Mouse (Mus musculus) induced T-regulatory cell, adult 2 months (primary cell): ENCODE data around the gene Zbtb8a.
"Not testable (repeated sequence)": the region's sequence is repeated elsewhere in the genome, so short reads cannot be mapped to it uniquely, and the experiment has no call there.

Experiments
- DNase-seq: peaks from one replicate; pipeline ENCODE4 v3.0.0-alpha.2; 2012; ENCODE audit warnings: low read depth

The Zbtb8a gene

DNA sequence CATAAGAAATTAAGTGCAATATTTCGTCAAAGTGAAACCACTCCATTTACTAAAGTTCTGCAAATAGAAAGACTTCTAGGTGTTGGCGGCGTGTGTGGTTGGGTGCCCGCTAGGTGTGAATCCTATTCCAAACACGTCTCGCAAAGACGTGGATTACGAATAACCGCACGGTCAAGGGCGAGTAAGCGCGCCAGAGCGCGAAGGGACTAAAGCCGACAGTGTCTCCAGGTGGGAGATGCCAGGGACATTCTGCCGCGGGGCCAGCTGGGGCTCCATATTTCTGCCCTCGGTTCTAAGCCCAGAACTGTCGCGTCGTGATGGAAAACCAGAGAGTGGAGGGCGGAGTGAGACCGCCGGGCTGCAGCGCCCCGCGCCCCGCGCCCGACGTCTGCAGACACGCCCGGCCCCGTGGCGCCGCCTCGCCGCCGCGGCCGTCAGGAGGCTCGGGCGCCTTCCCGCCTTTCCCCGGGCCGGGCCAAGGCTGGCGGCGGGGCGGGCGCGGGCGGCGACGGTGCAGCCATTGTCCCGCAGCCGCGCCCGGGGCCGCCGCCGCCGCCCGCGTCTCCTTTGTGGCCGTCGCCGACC is 863 bp downstream of the Zbtb8a start:
- DNase-seq, result peak; percentile 69

DNA sequence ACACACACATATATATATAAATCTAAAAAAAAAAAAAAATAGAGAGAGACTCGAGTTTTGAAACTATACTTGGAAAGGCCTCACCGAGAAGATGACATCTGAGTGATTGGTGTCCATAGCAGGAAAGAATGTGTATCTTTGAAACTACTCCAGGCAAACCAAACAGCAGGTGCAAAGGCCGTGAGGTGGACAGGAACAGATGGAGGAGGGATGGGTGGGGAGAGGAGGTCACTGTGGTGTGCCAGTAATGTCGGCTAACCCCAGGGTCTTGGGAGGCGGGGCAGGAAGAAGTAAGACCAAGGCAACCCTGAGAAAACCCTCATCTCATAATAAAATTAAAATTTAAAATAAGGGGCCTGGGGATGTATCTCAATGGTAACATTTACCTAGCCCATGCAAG is 2.1 kb downstream of the Zbtb8a start:
- no peak for DNase-seq

DNA sequence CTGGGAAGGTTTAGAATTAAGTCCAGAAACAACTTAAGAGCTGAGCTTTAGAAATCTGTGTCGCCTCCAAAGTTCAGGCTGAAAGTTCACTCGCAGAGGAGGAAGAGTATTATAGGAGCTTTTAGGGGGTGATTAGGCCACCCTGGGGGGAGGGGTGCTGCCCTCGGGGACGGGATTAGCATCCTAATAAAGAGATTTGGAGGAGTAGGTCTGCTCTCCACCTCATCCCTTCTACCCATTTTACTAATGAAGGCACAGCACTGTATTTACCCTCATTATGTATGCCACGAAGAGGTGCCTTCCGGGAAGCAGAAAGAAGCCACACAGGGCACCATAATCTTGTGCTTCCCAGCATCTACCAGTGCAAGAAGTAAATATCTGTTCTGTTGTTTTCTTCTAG is 2.9 kb downstream of the Zbtb8a start:
- no peak for DNase-seq

DNA sequence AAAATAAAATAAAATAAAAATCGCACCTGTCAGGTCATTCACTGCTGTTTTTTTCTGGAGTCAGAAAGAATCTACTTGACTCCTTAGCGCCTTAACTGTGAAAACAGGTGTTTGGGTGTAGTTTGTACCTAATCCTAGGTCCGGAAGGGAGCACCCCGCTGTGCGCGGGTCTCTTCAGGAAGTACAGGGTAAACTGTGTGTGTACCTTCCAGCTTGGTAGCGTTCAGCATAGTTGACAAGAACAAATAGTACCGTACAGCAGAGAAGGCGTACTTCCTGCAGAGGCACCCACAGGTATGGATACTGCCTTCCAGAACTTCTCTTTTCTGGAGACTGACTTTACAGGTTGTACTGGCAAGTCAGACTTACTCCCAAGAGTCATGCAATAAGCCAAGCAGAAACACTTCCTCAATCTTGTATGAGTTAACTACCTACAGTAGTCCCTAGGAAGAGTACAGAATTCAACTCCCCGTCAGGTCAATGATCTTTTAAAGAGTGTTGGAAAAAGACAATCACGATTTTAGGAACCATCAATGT is 3.6 kb downstream of the Zbtb8a start:
- no peak for DNase-seq

DNA sequence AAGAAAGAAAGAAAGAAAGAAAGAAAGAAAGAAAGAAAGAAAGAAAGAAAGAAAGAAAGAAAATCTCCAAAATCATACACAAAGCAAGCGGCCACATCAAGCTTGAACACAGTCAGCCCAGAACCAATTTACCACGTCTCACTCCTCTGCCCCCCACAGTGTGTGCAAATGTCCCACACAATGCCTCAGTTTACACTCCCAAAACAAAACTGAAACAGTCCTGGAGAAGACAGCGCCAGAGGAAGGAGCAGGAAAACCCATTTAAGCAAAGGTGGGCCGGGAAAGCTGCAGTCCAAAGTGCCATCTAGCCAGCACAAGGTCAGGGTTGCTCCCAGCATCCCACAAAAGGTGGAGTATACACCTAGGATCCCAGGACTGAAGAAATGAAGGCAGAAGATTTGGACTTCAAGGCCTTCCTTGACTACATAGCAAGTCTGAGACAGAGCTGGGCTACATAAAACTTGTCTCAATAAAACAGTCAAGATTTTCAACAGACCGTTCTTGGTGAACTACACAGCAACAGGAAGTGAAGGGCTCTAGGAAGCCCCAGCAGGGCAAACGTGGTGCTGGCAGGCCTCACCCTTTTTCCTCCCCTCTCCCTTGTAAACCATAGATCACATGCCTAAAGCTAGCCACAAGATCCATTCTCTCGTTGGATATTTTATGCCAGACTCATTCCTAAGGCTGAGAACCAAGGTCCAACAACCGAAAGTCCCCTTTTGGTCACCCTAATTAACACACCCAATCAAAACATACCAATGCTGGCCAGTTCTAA is 4.5 kb downstream of the Zbtb8a start:
- peak; percentile 48 for DNase-seq

DNA sequence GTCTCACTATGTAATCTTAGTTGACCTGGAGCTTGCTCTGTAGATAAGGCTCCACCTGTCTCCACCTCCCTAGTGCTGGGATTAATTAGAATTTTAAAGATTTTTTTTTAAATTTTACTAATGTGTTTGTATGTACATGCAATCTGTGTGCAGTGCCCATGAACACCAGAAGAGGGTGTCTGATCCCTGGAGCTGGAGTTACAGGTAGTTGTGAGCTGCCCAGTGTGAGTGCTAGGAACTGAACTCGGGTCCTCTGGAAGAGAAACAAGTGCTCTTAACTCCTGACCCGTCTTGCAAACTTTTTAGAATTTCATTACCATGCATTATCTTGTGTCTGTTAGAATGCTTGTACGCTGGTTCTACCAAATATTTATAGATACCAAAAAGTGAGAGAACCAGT is 6.5 kb downstream of the Zbtb8a start:
- DNase-seq, result no peak

DNA sequence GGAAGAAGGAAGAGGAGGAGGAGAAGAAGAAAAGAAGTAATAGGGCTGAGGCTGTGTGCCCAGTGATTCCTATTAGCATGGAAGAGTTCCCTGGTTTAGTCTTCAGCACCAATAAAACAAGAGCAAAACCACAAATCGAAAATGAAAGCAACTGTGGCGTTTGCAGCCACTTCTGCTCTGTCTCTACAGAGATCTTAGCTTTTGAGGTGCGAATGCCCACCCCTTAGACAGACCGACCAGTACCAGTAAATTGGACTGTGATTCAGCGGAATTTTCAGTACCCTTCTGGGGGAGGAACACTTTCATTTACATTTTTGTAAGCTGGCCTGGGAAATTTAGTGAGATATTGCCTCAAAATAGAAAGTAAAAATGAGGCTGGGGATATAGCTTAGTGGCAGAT is 12.7 kb downstream of the Zbtb8a start:
- peak; percentile 89 for DNase-seq

DNA sequence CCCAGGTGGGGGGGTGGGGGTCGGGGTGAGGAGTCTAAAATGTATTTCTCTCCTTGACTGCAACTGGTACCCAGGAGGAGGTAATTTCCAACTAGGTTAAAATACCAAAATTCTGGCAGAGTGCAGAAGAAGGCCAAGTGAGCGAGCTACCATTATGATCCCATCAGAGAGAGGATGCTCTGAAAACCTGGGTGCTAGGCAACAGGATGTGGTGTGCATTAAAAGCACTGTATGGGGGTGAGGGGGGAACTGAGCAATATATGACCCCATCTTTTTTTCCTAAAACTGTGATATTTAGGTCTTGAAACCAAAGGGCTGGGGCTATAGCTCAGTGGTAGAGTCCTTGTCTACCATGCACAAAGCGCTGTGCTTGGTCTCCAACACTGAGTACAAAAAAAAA is 13.5 kb downstream of the Zbtb8a start:
- peak; percentile 47 for DNase-seq

DNA sequence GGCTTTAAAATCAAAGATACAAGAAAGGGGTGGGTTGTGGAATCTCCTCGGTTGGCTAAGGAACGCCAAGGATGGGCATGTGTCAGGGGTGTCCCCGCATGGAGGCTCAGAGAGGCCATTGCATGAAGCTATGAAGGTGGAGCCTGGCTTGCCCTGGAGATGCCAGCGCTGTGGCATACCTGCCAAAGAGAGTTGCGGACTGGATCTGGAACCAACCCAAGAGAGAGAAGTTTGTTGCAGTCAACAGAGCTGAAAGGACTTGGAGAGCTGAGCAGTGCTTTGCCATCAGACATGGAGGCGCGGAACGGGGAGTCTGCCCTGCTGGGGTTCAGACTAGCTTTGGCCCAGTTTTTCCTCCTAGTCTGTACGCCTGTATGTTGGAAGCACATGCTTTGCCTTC is 14.5 kb downstream of the Zbtb8a start:
- DNase-seq, result no peak

DNA sequence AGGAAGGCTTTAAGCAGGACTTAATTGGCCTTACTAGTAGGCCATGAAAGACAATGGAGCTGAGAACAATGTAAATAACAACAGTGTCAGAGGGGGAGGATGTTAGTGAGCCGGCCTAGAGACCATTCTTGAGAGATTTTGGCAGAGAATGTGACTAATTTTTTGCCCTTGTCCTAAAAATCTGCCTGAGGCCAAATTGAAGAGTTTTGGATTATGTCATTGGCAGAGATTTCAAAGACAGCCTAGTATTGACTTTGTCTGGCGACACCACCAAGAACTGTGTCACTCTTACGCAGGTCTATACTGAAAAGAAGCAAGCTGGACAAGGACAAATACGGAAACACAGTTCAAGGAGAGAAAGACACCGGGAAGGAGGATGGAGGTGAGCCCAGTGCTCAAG is 15.1 kb downstream of the Zbtb8a start:
- no peak for DNase-seq

DNA sequence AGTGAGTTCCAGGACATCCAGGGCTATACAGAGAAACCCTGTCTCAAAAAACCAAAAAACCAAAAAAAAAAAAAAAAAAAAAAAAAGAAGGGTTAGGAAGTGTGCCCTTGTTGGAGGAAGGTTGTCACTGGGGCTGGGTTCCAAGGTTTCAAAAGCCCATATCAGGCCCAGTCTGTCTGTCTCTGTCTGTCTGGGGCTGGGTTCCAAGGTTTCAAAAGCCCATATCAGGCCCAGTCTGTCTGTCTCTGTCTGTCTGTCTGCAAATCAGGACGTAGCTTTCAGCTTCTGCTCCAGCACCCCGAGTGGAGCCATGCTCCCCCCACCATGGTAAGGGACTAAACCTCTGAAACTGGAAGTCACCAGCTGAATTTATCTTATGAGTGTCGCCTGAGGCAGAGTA is 15.7 kb downstream of the Zbtb8a start:
- not testable (repeated sequence) for DNase-seq

DNA sequence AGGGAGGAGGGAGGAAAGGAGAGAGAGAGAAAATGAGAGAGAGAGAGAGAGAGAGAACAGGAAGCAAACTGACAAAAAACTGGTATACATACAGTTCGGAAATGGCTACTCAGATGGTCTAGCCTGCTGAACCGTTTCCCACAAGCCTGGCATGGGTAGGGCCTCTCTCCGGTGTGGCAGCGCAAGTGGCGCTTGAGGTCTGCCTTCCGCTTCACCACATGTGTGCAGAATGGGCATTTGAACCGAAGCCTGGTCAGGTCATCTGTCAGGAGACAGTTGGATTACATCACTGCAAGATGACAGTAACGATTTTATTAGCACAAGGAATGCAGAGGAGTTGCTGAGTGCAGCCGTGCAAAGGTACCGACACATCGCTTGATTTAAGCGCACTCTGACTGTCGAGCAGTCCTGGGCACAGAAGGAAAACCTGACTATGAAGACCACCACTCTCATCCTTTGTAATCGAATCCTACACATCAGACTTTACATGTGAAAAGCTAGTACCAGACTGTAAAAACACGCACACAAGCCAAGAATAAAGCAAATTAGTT is 20.2 kb downstream of the Zbtb8a start:
- DNase-seq, result no peak

DNA sequence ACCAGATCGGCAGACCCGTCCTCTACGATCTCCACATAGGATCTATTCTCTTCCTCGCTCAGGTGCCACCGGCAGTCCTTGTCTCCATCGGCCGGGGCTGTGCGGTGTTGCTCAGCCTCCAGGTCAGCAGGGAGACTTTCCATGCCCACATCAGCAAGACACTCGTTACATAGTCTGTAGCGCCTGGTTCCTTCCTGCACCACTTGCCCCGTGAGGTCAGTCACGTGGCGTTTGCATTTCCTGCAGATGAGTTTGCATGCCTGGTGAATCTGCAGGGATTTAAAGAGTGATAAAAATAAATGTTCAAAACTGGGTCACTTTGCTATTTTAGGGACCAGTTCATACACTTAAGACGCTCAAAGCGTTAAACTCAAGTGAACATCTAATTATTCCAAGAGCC is 23.7 kb downstream of the Zbtb8a start:
- DNase-seq, result no peak

DNA sequence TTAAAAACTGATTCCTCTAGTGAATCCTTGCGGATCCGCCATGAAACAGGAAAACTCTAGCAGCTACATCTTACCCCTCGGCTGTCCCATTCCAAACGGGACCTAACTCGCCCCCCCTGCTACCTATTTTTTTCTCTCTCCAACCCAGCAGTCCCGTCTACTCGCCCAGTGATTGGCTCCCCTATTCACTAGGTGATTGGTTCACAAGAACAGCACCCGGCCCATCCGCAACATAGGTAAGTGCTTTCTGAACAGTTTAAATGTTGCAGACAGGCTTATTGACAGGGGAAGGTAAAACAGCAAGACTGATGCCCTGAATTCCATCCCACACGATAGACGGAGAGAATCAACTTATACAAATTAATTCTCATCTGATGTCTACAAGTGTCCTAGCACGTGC is 24.7 kb downstream of the Zbtb8a start:
- DNase-seq, result no peak

DNA sequence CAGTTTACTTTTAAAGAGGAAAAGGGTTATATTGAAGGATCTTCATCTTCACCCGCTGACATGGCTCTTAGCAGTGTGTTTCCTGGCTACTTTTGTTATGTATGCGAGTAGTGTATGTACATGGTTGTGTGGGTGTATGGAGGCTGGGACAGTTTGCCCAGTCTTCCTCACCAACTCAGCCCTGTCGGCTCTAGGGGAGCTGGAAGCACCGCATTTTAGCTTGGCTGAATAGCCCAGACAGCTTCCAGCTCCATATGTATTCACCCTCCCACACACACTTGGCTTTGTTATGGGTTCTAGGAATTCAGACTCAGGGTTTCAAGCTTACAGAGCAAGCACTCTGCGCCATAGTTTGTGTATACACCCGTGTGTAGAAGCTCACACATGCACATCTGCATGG is 26.8 kb downstream of the Zbtb8a start:
- no peak for DNase-seq

DNA sequence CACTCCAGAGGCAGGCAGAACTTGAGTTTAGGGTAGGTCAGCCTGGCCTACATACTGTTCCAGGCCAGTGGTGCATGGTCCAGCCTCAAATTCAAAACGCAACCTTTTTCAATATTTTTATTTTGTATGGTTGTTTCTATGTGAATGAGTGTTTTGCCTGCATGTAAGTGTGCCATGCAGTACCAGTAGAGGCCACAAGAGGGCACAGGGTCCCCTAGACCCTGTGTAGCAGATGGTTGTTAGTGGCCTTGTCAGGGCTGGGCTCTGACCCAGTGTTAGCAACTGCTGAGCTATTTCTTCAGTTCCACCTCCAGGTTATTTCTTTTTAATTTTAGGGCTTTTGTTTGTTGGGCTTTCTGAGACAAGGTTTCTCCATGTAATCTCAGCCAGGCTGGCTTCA is 27.3 kb downstream of the Zbtb8a start:
- peak; percentile 90 for DNase-seq

DNA sequence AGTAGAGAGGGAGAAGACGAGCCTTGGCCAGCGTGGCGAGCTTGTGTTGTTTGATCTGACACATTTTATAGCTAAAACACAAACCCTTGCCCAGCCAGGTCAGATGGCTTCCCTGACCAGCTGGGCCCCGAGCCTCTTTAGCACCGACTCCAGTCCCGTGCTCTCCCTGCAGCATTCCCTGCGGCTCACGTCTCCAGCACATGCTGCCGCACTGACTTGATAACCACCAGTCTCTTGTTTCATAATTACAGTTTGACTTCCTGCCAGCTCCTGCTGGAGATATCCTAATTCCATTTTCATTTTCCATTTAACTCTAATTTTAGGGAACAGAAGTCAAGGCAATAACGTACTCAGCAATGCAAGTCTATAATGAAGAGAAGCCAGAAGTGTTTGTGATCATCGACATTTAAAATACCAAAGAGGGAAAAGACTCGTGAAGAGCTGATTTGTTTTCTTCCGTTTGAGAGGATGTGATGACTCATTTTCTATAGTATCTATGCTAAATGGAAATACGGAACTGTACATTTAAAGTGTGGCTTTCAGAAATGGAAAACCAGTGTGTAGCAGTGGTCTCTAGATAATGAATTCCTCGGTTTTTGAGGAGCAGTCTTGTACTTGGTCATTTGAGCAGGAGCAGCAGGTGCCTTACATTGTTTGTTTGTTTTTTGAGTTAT is 31.3 kb downstream of the Zbtb8a start:
- no peak for DNase-seq

DNA sequence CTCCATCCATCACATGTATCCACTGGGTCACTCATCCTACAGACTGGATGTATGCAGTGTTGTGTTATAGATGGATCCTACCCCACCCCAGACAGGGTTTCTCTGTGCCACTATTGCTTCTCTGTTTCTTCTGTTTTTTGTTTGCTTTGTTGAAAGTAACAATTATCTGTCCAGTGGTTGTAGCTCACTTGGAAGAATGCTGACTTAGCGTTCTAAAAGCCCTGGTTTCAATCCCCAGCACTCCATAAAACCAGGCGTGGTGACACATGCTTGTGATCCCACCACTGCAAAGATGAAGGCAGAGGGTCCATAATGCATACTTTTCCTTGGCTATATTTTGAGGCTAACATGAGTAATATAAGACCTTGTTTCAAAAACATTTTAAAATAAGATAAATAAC is 35.2 kb downstream of the Zbtb8a start:
- DNase-seq, result no peak

DNA sequence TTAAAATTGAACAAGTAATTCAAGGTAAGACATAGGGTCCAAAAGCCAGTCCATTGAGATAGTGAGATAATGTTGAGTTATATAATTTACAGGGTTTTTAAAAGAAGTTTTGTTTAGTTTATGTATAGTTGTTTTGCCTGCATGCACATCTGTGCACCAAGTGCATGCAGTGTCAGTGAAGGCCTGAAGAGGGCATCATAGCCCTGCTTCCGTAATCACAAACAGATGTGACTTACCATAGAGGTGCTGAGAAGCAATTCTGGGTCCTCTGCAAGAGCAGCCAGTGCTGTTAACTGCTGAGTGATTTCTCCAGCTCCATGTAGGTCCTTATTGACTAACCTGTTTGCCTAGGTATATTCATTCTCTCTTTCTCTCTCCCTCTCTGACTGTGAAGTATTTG is 36.0 kb downstream of the Zbtb8a start:
- peak; percentile 41 for DNase-seq

DNA sequence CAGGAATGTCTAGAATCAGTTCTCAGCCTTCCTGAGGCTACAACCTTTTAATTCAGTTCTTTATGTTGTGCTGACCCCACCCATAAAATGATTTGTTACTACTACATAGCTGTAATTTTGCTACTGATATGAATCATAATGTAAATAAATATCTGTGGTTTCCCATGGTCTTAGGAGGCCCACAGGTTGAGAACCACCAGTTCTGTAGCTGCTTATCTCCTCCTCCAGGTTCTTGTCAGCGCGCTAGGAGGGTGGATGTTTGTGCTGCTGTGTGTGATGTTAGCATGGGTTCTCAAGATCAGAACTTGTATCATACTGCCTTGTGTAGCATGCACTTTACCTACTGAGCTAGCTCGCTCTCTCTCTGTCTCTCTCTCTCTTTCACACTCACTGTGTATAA is 38.2 kb downstream of the Zbtb8a start:
- no peak for DNase-seq

DNA sequence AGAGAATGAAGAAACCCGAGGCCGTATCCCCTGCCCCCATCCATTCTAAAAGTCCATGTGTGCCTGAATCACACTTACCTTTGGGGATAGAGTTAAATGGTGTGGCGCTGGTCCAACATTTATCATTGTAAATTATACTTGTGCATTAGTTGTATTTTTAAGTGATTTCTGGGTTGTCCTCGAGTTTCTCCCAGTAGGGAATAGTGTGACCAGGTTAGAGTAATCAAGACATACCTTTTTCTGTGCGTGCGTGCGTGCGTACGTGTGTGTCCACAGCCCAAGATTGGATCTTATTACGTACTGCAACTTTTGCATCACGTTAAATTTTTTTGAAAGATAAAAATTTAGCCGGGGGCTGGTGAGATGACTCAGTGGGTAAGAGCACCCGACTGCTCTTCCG is 41.6 kb downstream of the Zbtb8a start:
- DNase-seq, result peak; percentile 69

DNA sequence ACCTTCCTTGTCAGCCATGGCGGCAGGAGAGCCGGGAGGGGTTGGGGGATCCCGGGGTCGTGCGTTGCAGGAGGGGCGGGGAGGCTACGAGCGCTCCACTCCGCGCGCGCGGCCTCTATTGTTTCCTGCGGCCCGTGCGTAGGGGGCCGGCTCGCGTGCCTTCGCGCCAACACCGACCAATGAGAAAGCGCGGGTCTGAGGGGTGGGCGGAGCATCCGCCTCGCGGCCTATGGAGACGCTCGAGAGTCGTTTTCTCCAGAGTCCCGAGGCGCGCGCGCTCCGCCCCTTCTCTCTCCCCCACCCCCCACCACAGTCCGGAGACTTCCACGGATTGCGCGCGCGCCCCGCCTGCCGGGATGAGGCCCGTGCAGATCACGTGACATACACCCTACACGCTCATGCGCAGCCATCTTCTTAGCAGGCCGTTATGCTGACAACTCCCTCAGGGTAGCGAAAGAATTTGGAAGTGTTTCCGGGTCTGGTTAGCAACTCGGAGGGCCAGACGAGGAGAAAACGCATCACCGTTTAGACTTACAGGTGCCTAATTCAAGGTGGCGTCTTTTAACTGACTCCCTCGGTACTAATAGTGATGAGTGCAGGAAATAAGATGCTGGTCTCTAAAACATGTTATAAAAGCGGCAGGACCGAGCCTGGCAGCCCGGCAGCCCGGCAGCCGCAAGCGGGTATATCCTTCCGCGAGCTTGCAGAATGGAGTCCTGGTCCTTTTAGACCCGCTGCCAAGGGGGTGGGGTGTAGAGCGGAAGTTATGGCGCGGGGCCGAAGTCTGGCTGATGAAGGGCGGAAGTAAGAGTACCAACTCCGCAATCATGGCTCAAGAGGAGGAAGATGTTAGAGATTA is 42.5 kb downstream of the Zbtb8a start, which contains the start of the genes Rbbp4 and Zbtb8os:
TSS of gene Rbbp4 (minus strand) at position 155 of the 859 bp plus-strand sequence.
TSS of gene Zbtb8os (plus strand) at position 480 of the 859 bp plus-strand sequence.
- DNase-seq, result peak; percentile 99
